Mouse (Mus musculus): Measurements from ENCODE around the gene Sfxn3.
A peak's percentile ranks its signal among the peaks of the same experiment; 100 is the strongest.

Gene Sfxn3

GRCm38 (mm10) chr19:45047935-45048643, 786 bp downstream of the Sfxn3 start:
- peak; percentile 21 for DNase-seq (ENCODE audit: low spot score)

GRCm38 (mm10) chr19:45048644-45049365, 1.5 kb downstream of the Sfxn3 start:
- no peak for DNase-seq (ENCODE audit: low spot score)

- no peak for DNase-seq (ENCODE audit: low spot score)
Measured at GRCm38 (mm10) chr19:45049523-45049922, 2.2 kb downstream of the Sfxn3 start.

GRCm38 (mm10) chr19:45053451-45053850, 6.1 kb downstream of the Sfxn3 start:
- DNase-seq (ENCODE audit: low spot score), result no peak

GRCm38 (mm10) chr19:45054892-45055690, 7.8 kb downstream of the Sfxn3 start:
- no peak for DNase-seq (ENCODE audit: low spot score)

- DNase-seq (ENCODE audit: low spot score), result no peak
Measured at GRCm38 (mm10) chr19:45056364-45056763, 9.1 kb downstream of the Sfxn3 start.

GRCm38 (mm10) chr19:45056908-45057698, 9.8 kb downstream of the Sfxn3 start:
- no peak for DNase-seq (ENCODE audit: low spot score)

GRCm38 (mm10) chr19:45057724-45058112, 10.4 kb downstream of the Sfxn3 start:
- no peak for DNase-seq (ENCODE audit: low spot score)

- DNase-seq (ENCODE audit: low spot score), result peak; percentile 66
Measured at GRCm38 (mm10) chr19:45058113-45058839, 11.0 kb downstream of the Sfxn3 start.

- no peak for DNase-seq (ENCODE audit: low spot score)
Measured at GRCm38 (mm10) chr19:45058841-45059240, 11.5 kb downstream of the Sfxn3 start.

- no peak for DNase-seq (ENCODE audit: low spot score)
Measured at GRCm38 (mm10) chr19:45063565-45064292, 16.4 kb downstream of the Sfxn3 start.

GRCm38 (mm10) chr19:45065226-45065625, 17.9 kb downstream of the Sfxn3 start:
- DNase-seq (ENCODE audit: low spot score), result no peak

- no peak for DNase-seq (ENCODE audit: low spot score)
Measured at GRCm38 (mm10) chr19:45067170-45067569, 19.9 kb downstream of the Sfxn3 start.

- DNase-seq (ENCODE audit: low spot score), result no peak
Measured at GRCm38 (mm10) chr19:45067758-45068510, 20.6 kb downstream of the Sfxn3 start.

GRCm38 (mm10) chr19:45073871-45074542, 26.7 kb downstream of the Sfxn3 start:
- peak; percentile 72 for DNase-seq (ENCODE audit: low spot score)

GRCm38 (mm10) chr19:45074580-45075322, 27.4 kb downstream of the Sfxn3 start, which contains the start of gene Kazald1:
TSS of gene Kazald1 (plus strand) at chr19:45075241.
- peak; percentile 33 for DNase-seq (ENCODE audit: low spot score)

GRCm38 (mm10) chr19:45075323-45076035, 28.2 kb downstream of the Sfxn3 start:
- DNase-seq (ENCODE audit: low spot score), result no peak
